Mouse (Mus musculus) embryonic facial prominence, embryonic 13.5 days (tissue): ENCODE measurements around the gene Dock4. TPM values are rescaled to one million over a fixed set of nuclear protein-coding genes. Genes with fewer than 3 reads are reported as not detected.

Source experiments
- ATAC-seq: fragments of 200-750 bp; cut with Nextera tagmentation; 2 replicates; pipeline ENCODE4 v1.8.0; 2017; ENCODE audit warnings: low read depth; ENCODE audit not compliant: insufficient number of reproducible peaks, insufficient read depth, low FRiP score, low TSS enrichment
- H3K27ac ChIP-seq: fragments of 300-500 bp; sonication (generic); 2 replicates; pipeline ENCODE4 v1.5.1; 2015; ENCODE audit warnings: moderate library complexity, mild to moderate bottlenecking, inconsistent platforms
- H3K27me3 ChIP-seq: fragments of 300-500 bp; sonication (generic); 2 replicates; pipeline ENCODE4 v1.6.1; 2015; ENCODE audit warnings: mild to moderate bottlenecking, inconsistent platforms
- H3K36me3 ChIP-seq: fragments of 300-500 bp; sonication (generic); 2 replicates; pipeline ENCODE4 v1.6.1; 2015; ENCODE audit warnings: mild to moderate bottlenecking, inconsistent platforms
- H3K4me1 ChIP-seq: fragments of 300-500 bp; sonication (generic); 2 replicates; pipeline ENCODE4 v1.6.1; 2015; ENCODE audit warnings: inconsistent platforms
- H3K4me2 ChIP-seq: fragments of 300-500 bp; sonication (generic); 2 replicates; pipeline ENCODE4 v1.6.1; 2015; ENCODE audit warnings: moderate library complexity, mild to moderate bottlenecking, inconsistent platforms
- H3K4me3 ChIP-seq: fragments of 300-500 bp; sonication (generic); 2 replicates; pipeline ENCODE4 v1.5.1; 2015; ENCODE audit warnings: mild to moderate bottlenecking, inconsistent platforms
- H3K9ac ChIP-seq: fragments of 300-500 bp; sonication (generic); 2 replicates; pipeline ENCODE4 v1.6.1; 2015; ENCODE audit warnings: mild to moderate bottlenecking, inconsistent platforms
- H3K9me3 ChIP-seq: fragments of 300-500 bp; sonication (generic); 2 replicates; pipeline ENCODE4 v1.6.1; 2016; ENCODE audit warnings: inconsistent platforms
- WGBS: fragments of 180-500 bp; shearing (Covaris S2); methylation state at CpG from one replicate; pipeline ENCODE4 v1.1.7; 2015; ENCODE audit warnings: mixed read lengths; 5-methylcytosine and 5-hydroxymethylcytosine counted together
- polyA plus RNA-seq: library from polyadenylated mRNA; unstranded; fragments of >200 nt; fragmentation: Nextera tagmentation; extraction: Ambion mirVana; gene quantifications from 2 replicates; pipeline ENCODE4 v1.2.1, GENCODE M21; 2015

The Dock4 gene
- polyA plus RNA-seq, 1 experiment from 2014 or later: 19.9 TPM

GRCm38 (mm10) chr12:40581037-40581436 is 135.3 kb downstream of the Dock4 start:
- Histone ChIP-seq H3K27me3 (no peaks in the 10 kb centered on the region), H3K4me2 (no peak overlapping the region), H3K36me3 (no peaks in the 10 kb centered on the region), H3K9ac (no peak overlapping the region), H3K27ac (peak overlapping the region; percentile 55; the same call in 1 of the 2 replicates), H3K4me3 (no peak overlapping the region), H3K4me1 (peaks cover 21% of the 10 kb centered on the region), H3K9me3 (no peaks in the 10 kb centered on the region)
- no peak; the same call in 1 of the 2 replicates for ATAC-seq
- 25% methylated on average over 3 of the region's 3 CpGs for WGBS

GRCm38 (mm10) chr12:40582059-40582458 is 136.3 kb downstream of the Dock4 start:
- H3K27ac ChIP-seq: no peak overlapping the region
- no peak for ATAC-seq
- H3K27me3 ChIP-seq: no peaks in the 10 kb centered on the region
- H3K9me3 ChIP-seq: no peaks in the 10 kb centered on the region
- peaks cover 21% of the 10 kb centered on the region for H3K4me1 ChIP-seq
- no peak overlapping the region for H3K9ac ChIP-seq
- WGBS: 87% methylated on average over 5 of the region's 5 CpGs
- no peak overlapping the region for H3K4me3 ChIP-seq
- H3K36me3 ChIP-seq: no peaks in the 10 kb centered on the region
- H3K4me2 ChIP-seq: no peak overlapping the region

- Histone ChIP-seq H3K27me3 (no peaks in the 10 kb centered on the region), H3K9me3 (no peaks in the 10 kb centered on the region), H3K9ac (no peak overlapping the region), H3K4me3 (no peak overlapping the region), H3K4me1 (peaks cover 20% of the 10 kb centered on the region), H3K4me2 (no peak overlapping the region), H3K36me3 (no peaks in the 10 kb centered on the region), H3K27ac (no peak overlapping the region)
- WGBS: 75% methylated on average over 7 of the region's 7 CpGs
- ATAC-seq: no peak
Observed at GRCm38 (mm10) chr12:40584526-40585289, 139.0 kb downstream of the Dock4 start.

GRCm38 (mm10) chr12:40585456-40586141 is 139.8 kb downstream of the Dock4 start:
- no peak overlapping the region for H3K9ac ChIP-seq
- H3K4me3 ChIP-seq: no peak overlapping the region
- no peak overlapping the region for H3K4me2 ChIP-seq
- ATAC-seq: no peak
- peaks cover 13% of the 10 kb centered on the region for H3K4me1 ChIP-seq
- H3K36me3 ChIP-seq: no peaks in the 10 kb centered on the region
- no peaks in the 10 kb centered on the region for H3K27me3 ChIP-seq
- WGBS: 81% methylated on average over 4 of the region's 4 CpGs
- no peaks in the 10 kb centered on the region for H3K9me3 ChIP-seq
- no peak overlapping the region for H3K27ac ChIP-seq

GRCm38 (mm10) chr12:40594161-40594560 is 148.4 kb downstream of the Dock4 start:
- Histone ChIP-seq H3K36me3 (no peaks in the 10 kb centered on the region), H3K4me3 (no peak overlapping the region), H3K27ac (no peak overlapping the region), H3K9ac (no peak overlapping the region), H3K9me3 (no peaks in the 10 kb centered on the region), H3K27me3 (no peaks in the 10 kb centered on the region), H3K4me2 (no peak overlapping the region), H3K4me1 (no peaks in the 10 kb centered on the region)
- ATAC-seq: no peak
- WGBS: 76% methylated on average over 4 of the region's 4 CpGs

- H3K4me3 ChIP-seq: no peak overlapping the region
- H3K4me2 ChIP-seq: no peak overlapping the region
- ATAC-seq: no peak
- no peaks in the 10 kb centered on the region for H3K36me3 ChIP-seq
- no peaks in the 10 kb centered on the region for H3K9me3 ChIP-seq
- H3K27me3 ChIP-seq: no peaks in the 10 kb centered on the region
- WGBS: 87% methylated on average over 6 of the region's 6 CpGs
- no peak overlapping the region for H3K9ac ChIP-seq
- no peak overlapping the region for H3K27ac ChIP-seq
- no peaks in the 10 kb centered on the region for H3K4me1 ChIP-seq
Observed at GRCm38 (mm10) chr12:40595440-40595839, 149.7 kb downstream of the Dock4 start.

- H3K4me3 ChIP-seq: no peak overlapping the region
- no peaks in the 10 kb centered on the region for H3K27me3 ChIP-seq
- H3K4me2 ChIP-seq: no peak overlapping the region
- no peak overlapping the region for H3K9ac ChIP-seq
- H3K4me1 ChIP-seq: no peaks in the 10 kb centered on the region
- no peaks in the 10 kb centered on the region for H3K9me3 ChIP-seq
- no peak overlapping the region for H3K27ac ChIP-seq
- 75% methylated on average over 7 of the region's 7 CpGs for WGBS
- no peak for ATAC-seq
- H3K36me3 ChIP-seq: no peaks in the 10 kb centered on the region
Observed at GRCm38 (mm10) chr12:40596020-40596419, 150.3 kb downstream of the Dock4 start.

GRCm38 (mm10) chr12:40596441-40596840 is 150.7 kb downstream of the Dock4 start:
- Histone ChIP-seq H3K4me1 (no peaks in the 10 kb centered on the region), H3K4me2 (no peak overlapping the region), H3K27ac (no peak overlapping the region), H3K9me3 (no peaks in the 10 kb centered on the region), H3K27me3 (no peaks in the 10 kb centered on the region), H3K9ac (no peak overlapping the region), H3K36me3 (no peaks in the 10 kb centered on the region), H3K4me3 (no peak overlapping the region)
- ATAC-seq: no peak
- WGBS: 90% methylated on average over 6 of the region's 6 CpGs

- no peak overlapping the region for H3K9ac ChIP-seq
- no peaks in the 10 kb centered on the region for H3K9me3 ChIP-seq
- no peak for ATAC-seq
- no peak overlapping the region for H3K27ac ChIP-seq
- H3K4me3 ChIP-seq: no peak overlapping the region
- no peak overlapping the region for H3K4me2 ChIP-seq
- H3K27me3 ChIP-seq: no peaks in the 10 kb centered on the region
- H3K4me1 ChIP-seq: no peaks in the 10 kb centered on the region
- WGBS: 63% methylated on average over 2 of the region's 2 CpGs
- no peaks in the 10 kb centered on the region for H3K36me3 ChIP-seq
Observed at GRCm38 (mm10) chr12:40599952-40600351, 154.2 kb downstream of the Dock4 start.

GRCm38 (mm10) chr12:40605565-40605964 is 159.8 kb downstream of the Dock4 start:
- 73% methylated on average over 4 of the region's 4 CpGs for WGBS
- Histone ChIP-seq H3K4me1 (no peaks in the 10 kb centered on the region), H3K36me3 (no peaks in the 10 kb centered on the region), H3K4me3 (no peak overlapping the region), H3K9ac (no peak overlapping the region), H3K27ac (no peak overlapping the region), H3K27me3 (no peaks in the 10 kb centered on the region), H3K4me2 (no peak overlapping the region), H3K9me3 (no peaks in the 10 kb centered on the region)
- no peak for ATAC-seq

- no peak overlapping the region for H3K27ac ChIP-seq
- no peak overlapping the region for H3K4me2 ChIP-seq
- no peak overlapping the region for H3K4me3 ChIP-seq
- peaks cover 8% of the 10 kb centered on the region for H3K4me1 ChIP-seq
- H3K9ac ChIP-seq: no peak overlapping the region
- no peaks in the 10 kb centered on the region for H3K27me3 ChIP-seq
- no peak for ATAC-seq
- no peaks in the 10 kb centered on the region for H3K36me3 ChIP-seq
- no peaks in the 10 kb centered on the region for H3K9me3 ChIP-seq
Observed at GRCm38 (mm10) chr12:40622926-40623325, 177.2 kb downstream of the Dock4 start.

- H3K9ac ChIP-seq: no peak overlapping the region
- no peak overlapping the region for H3K4me3 ChIP-seq
- H3K4me1 ChIP-seq: peaks cover 8% of the 10 kb centered on the region
- no peak overlapping the region for H3K4me2 ChIP-seq
- H3K27ac ChIP-seq: no peak overlapping the region
- no peak for ATAC-seq
- no peaks in the 10 kb centered on the region for H3K36me3 ChIP-seq
- no peaks in the 10 kb centered on the region for H3K27me3 ChIP-seq
- no peaks in the 10 kb centered on the region for H3K9me3 ChIP-seq
- 100% methylated on average over 1 of the region's 1 CpGs for WGBS
Observed at GRCm38 (mm10) chr12:40626521-40626920, 180.8 kb downstream of the Dock4 start.
